Mouse (Mus musculus) megakaryocyte-erythroid progenitor cell, adult 5-6 weeks (primary cell): Measurements from ENCODE around the gene Gm11596. TPM values are rescaled to one million over a fixed set of nuclear protein-coding genes. Genes with fewer than 3 reads are reported as not detected.
"Not testable (repeated sequence)": the region's sequence is repeated elsewhere in the genome, so short reads cannot be mapped to it uniquely, and the experiment has no call there.

Experiments used
- ATAC-seq: replicated peaks from 2 replicates; pipeline ENCODE4 v1.8.0; 2016; ENCODE audit warnings: mild to moderate bottlenecking, inconsistent platforms; ENCODE audit not compliant: severe bottlenecking, poor library complexity, low FRiP score, low TSS enrichment
- total RNA-seq, 2 experiments: library from RNA; stranded (forward) in 1 of 2; stranded (reverse) in 1 of 2; fragments of 200-1000, 215-1000 nt in 1 of 2; fragments of >200 nt in 1 of 2; fragmentation: Nextera tagmentation in 1 of 2; gene quantifications; 2 replicates each; pipeline ENCODE4 v1.2.3; 2014 to 2017

The Gm11596 gene
- total RNA-seq (2014; fragmentation: Nextera tagmentation) (not detected in 2 replicates), total RNA-seq (2017) (not detected in 2 replicates)

DNA sequence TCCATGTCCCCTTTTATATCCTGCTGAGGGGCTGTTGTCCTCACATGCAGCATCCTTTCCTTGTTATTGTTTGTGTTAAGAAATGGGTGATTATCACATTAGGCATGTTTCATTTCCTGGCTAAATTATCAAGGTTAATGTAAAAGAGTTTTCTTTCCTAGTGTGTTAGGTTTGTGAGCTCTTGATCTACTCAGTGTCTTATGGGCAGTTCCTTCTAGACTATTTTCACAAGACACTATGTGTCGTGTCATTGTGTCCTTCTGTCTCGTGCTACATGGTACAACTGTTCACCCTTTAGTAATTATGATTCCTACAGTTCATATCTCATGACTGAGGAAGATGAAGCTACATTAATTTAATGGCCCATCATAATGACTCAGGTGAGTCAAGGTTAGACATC lies at the start of gene Gm11596:
TSS of gene Gm11596 (minus strand) at position 101 of the 400 bp plus-strand sequence.
- ATAC-seq, result no peak

DNA sequence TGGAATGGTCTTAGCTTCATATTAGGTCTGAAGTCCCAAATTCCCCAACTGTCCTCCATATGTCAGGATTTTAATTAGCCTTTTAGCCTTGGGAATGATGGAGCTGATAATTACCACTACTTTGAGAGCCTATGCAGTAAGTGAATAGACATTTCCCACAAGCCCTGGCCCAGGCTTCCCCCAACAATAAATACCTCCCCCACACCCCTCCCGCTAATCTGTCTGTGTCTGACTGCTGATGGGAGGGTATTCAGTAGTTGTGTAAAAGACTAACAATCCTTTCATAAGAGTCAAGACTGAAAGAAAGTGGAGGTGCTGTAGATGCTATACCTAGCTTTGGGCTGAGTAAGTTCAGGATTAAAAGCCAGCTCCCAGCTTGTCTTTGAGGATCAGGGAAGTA lies 48.9 kb upstream of the Gm11596 start:
- no peak for ATAC-seq

DNA sequence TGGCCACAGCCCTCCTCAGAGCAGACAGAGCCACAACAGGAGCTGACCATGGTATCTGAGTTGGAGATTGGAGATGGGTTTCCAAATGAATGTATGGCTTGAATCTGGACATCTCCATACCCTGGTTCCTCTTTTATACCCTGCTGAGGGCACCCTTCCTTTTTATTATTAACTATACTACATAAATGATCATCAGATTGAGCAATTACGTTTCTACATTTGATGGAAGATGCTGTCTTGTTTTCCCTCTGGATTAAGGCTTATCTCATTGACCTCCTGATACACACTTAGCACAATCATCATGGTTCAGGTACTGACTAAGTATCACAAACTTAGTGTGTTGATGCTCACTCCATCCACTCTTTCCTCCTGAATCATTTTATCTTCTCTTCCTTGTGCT lies 44.7 kb upstream of the Gm11596 start, which contains the start of gene 2300003K06Rik:
TSS of gene 2300003K06Rik (minus strand) at position 101 of the 400 bp plus-strand sequence.
- ATAC-seq, result no peak

DNA sequence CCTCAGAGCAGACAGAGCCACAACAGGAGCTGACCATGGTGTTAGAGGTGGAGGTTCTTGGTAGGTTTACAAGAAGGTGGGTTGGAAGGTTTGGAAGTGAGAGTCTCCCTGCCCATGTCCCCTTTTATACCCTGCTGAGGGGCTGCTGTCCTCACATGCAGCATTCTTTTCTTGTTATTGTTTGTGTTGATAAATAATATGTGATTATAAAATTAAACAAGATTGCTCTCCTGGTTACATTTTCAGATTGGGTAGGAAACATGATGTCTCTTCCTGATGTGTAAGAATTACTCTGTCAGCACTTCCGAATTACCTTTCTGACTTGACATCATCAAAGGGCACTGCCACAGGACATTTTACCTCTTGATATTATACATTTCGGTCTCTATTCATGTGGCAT lies 22.3 kb upstream of the Gm11596 start, which contains the start of gene Gm11564:
TSS of gene Gm11564 (minus strand) at position 101 of the 400 bp plus-strand sequence.
- not testable (repeated sequence) for ATAC-seq

DNA sequence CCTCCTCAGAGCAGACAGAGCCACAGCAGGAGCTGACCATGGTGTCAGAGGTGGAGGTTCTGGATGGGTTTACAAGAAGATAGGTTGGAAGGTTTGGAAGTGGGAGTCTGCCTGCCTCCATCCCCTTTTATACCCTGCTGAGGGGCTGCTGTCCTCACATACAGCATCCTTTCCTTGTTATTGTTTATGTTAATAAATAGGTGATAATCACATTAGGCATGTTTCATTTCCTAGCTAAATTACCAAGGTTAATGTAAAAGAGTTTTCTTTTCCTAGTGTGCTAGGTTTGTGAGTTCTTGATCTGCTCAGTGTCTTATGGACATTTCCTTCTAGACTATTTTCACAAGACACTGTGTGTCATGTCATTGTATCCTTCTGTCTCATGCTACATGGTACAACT lies 16.5 kb upstream of the Gm11596 start, which contains the start of gene Krtap4-13:
TSS of gene Krtap4-13 (minus strand) at position 101 of the 400 bp plus-strand sequence.
- ATAC-seq, result not testable (repeated sequence)

DNA sequence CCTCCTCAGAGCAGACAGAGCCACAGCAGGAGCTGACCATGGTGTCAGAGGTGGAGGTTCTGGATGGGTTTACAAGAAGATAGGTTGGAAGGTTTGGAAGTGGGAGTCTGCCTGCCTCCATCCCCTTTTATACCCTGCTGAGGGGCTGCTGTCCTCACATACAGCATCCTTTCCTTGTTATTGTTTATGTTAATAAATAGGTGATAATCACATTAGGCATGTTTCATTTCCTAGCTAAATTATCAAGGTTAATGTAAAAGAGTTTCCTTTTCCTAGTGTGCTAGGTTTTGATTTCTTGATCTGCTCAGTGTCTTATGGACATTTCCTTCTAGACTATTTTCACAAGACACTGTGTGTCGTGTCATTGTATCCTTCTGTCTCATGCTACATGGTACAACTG lies 11.1 kb upstream of the Gm11596 start, which contains the start of gene Gm11554:
TSS of gene Gm11554 (minus strand) at position 101 of the 400 bp plus-strand sequence.
- not testable (repeated sequence) for ATAC-seq

DNA sequence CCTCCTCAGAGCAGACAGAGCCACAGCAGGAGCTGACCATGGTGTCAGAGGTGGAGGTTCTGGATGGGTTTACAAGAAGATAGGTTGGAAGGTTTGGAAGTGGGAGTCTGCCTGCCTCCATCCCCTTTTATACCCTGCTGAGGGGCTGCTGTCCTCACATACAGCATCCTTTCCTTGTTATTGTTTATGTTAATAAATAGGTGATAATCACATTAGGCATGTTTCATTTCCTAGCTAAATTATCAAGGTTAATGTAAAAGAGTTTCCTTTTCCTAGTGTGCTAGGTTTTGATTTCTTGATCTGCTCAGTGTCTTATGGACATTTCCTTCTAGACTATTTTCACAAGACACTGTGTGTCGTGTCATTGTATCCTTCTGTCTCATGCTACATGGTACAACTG lies 5.6 kb upstream of the Gm11596 start, which contains the start of gene Gm11569:
TSS of gene Gm11569 (minus strand) at position 101 of the 400 bp plus-strand sequence.
- ATAC-seq, result not testable (repeated sequence)

DNA sequence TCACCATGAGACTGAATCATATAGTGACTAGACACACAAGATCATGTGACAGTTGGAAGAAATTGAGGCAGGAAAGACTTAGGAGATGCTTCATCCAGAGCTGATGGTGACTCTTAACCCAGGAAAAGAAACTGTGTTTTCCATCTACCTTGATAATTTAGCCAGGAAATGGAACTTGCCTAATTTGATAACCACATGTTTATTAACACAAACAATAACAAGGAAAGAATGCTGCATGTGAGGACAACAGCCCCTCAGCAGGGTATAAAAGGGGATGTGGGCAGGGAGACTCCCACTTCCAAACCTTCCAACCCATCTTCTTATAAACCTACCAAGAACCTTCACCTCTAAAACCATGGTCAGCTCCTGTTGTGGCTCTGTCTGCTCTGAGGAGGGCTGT lies 8.4 kb downstream of the Gm11596 start, which contains the start of gene Krtap4-9:
TSS of gene Krtap4-9 (plus strand) at position 301 of the 400 bp plus-strand sequence.
- not testable (repeated sequence) for ATAC-seq

DNA sequence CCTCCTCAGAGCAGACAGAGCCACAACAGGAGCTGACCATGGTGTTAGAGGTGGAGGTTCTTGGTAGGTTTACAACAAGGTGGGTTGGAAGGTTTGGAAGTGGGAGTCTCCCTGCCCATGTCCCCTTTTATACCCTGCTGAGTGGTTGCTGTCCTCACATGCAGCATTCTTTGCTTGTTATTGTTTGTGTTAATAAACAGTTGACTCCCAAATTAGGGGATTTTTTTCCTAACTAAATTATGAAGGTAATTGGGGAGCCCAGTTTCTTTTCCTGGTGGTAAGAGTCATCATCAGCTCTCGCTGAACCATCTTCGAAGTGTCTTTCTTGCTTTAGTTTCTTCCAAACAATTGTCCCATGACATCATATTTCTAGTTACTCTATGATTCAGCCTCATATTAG lies 12.7 kb downstream of the Gm11596 start, which contains the start of gene Krtap4-8:
TSS of gene Krtap4-8 (minus strand) at position 101 of the 400 bp plus-strand sequence.
- ATAC-seq, result no peak

DNA sequence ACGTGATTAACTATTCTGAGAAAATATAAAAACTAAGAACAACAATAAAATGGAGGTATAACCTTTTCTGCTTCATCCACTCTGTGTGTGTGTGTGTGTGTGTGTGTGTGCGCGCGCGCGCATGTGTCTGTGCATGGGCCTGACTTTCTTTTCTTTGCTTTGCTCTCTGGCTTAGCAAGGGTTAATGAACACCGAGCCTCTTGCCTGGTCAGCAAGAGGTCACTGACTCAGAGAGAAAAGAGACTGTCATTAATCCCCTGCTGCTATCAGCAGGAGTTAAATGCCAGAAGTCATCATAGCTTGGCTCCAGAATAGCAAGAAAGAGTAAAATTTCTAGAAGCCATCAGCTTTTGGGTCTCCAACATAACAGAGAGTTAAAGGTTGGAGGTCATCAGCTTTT lies 14.9 kb downstream of the Gm11596 start:
- no peak for ATAC-seq

DNA sequence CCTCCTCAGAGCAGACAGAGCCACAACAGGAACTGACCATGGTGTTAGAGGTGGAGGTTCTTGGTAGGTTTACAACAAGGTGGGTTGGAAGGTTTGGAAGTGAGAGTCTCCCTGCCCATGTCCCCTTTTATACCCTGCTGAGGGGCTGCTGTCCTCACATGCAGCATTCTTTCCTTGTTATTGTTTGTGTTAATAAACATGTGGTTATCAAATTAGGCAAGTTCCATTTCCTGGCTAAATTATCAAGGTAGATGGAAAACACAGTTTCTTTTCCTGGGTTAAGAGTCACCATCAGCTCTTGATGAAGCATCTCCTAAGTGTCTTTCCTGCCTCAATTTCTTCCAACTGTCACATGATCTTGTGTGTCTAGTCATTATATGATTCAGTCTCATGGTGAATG lies 20.5 kb downstream of the Gm11596 start, which contains the start of gene Gm11595:
TSS of gene Gm11595 (minus strand) at position 101 of the 400 bp plus-strand sequence.
- ATAC-seq, result not testable (repeated sequence)

DNA sequence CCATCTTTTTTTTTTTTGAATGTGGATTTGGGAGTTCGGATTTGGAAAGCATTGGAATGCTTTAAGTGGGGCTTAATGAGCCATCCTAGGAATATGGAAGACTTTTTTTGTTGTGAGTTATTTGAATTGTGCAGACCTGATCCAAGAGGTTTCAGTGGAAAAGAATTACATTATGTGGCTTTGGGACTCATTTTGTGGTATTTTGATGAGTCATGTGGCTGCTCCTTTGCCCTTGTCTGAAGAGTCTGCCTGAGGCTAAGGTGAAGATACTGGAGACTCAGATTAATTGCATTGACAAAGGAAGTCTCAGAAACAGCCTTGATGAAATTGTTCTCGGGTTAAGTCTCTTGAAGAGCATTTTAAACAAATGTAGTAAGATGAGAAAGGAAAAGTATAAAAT lies 24.9 kb downstream of the Gm11596 start:
- ATAC-seq, result no peak

DNA sequence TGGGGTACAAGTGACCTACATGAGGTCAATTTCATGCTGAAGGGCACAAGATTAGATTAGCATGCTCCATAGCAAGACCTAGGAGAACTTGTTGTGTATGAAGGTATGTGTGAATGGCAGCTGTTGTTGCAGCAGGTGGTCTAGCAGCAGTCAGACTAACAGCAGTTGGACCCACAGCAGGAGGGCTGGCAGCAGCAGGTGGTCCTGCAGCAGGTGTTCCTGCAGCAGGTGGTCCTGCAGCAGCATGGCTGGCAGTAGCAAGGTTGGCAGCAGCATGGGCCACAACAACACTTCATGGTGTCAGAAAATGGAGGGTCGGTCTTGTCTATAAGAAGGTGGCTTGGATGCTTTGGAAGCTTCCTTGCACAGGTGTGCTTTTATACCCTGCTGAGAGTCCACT lies 34.4 kb downstream of the Gm11596 start:
- ATAC-seq, result no peak

DNA sequence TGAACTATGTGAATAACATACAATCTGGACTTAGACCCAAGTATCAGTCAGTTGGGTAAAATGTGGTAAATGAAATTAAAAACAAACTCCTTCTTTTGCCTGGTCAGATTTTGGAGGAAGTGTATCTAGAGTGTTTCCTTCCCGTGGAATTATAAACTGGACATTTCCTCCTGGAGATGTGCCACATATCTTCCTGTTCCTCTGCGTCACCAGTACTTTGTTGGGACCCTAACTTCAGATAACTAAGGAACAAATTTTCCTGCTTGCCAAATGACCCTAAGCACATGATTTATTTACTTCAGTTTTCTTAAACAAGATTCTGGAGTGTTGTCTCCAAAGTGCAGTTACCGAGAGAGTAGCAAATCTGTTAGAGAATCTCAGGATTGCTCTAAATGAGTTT lies 49.3 kb downstream of the Gm11596 start:
- ATAC-seq, result no peak

Other genes starting within 250 kb of the Gm11596 start
Only the 30 nearest of the 43 such genes appear.
- gene Gm11938, start 190.2 kb downstream of the Gm11596 start, total RNA-seq (2014; fragmentation: Nextera tagmentation), result not detected in 2 replicates
- not detected in 2 replicates for gene Gm11938, start 190.2 kb downstream of the Gm11596 start, total RNA-seq (2017)
- gene Gm11937, start 183.3 kb downstream of the Gm11596 start, total RNA-seq (2014; fragmentation: Nextera tagmentation), result not detected in 2 replicates
- not detected in 2 replicates for gene Gm11937, start 183.3 kb downstream of the Gm11596 start, total RNA-seq (2017)
- not detected in 2 replicates for gene Krtap2-4, start 178.6 kb downstream of the Gm11596 start, total RNA-seq (2014; fragmentation: Nextera tagmentation)
- not detected in 2 replicates for gene Krtap2-4, start 178.6 kb downstream of the Gm11596 start, total RNA-seq (2017)
- gene Gm11562, start 173.0 kb downstream of the Gm11596 start, total RNA-seq (2014; fragmentation: Nextera tagmentation), result not detected in 2 replicates
- gene Gm11562, start 173.0 kb downstream of the Gm11596 start, total RNA-seq (2017), result not detected in 2 replicates
- not detected in 2 replicates for gene Krtap4-1, start 165.2 kb downstream of the Gm11596 start, total RNA-seq (2014; fragmentation: Nextera tagmentation)
- not detected in 2 replicates for gene Krtap4-1, start 165.2 kb downstream of the Gm11596 start, total RNA-seq (2017)
- not detected in 2 replicates for gene Krtap4-2, start 158.4 kb downstream of the Gm11596 start, total RNA-seq (2014; fragmentation: Nextera tagmentation)
- not detected in 2 replicates for gene Krtap4-2, start 158.4 kb downstream of the Gm11596 start, total RNA-seq (2017)
- not detected in 2 replicates for gene Krtap4-7, start 149.4 kb downstream of the Gm11596 start, total RNA-seq (2014; fragmentation: Nextera tagmentation)
- gene Krtap4-7, start 149.4 kb downstream of the Gm11596 start, total RNA-seq (2017), result not detected in 2 replicates
- not detected in 2 replicates for gene Gm11555, start 143.2 kb downstream of the Gm11596 start, total RNA-seq (2014; fragmentation: Nextera tagmentation)
- gene Gm11555, start 143.2 kb downstream of the Gm11596 start, total RNA-seq (2017), result not detected in 2 replicates
- not detected in 2 replicates for gene Gm11563, start 134.5 kb downstream of the Gm11596 start, total RNA-seq (2014; fragmentation: Nextera tagmentation)
- gene Gm11563, start 134.5 kb downstream of the Gm11596 start, total RNA-seq (2017), result not detected in 2 replicates
- gene Krtap4-6, start 127.5 kb downstream of the Gm11596 start, total RNA-seq (2014; fragmentation: Nextera tagmentation), result not detected in 2 replicates
- gene Krtap4-6, start 127.5 kb downstream of the Gm11596 start, total RNA-seq (2017), result not detected in 2 replicates
- not detected in 2 replicates for gene Gm14190, start 102.7 kb downstream of the Gm11596 start, total RNA-seq (2014; fragmentation: Nextera tagmentation)
- not detected in 2 replicates for gene Gm14190, start 102.7 kb downstream of the Gm11596 start, total RNA-seq (2017)
- not detected in 2 replicates for gene Gm14180, start 59.2 kb downstream of the Gm11596 start, total RNA-seq (2014; fragmentation: Nextera tagmentation)
- not detected in 2 replicates for gene Gm14180, start 59.2 kb downstream of the Gm11596 start, total RNA-seq (2017)
- gene Gm11595, start 20.6 kb downstream of the Gm11596 start, total RNA-seq (2014; fragmentation: Nextera tagmentation), result not detected in 2 replicates
- not detected in 2 replicates for gene Gm11595, start 20.6 kb downstream of the Gm11596 start, total RNA-seq (2017)
- not detected in 2 replicates for gene Krtap4-8, start 12.8 kb downstream of the Gm11596 start, total RNA-seq (2014; fragmentation: Nextera tagmentation)
- gene Krtap4-8, start 12.8 kb downstream of the Gm11596 start, total RNA-seq (2017), result not detected in 2 replicates
- gene Krtap4-9, start 8.3 kb downstream of the Gm11596 start, total RNA-seq (2014; fragmentation: Nextera tagmentation), result not detected in 2 replicates
- gene Krtap4-9, start 8.3 kb downstream of the Gm11596 start, total RNA-seq (2017), result not detected in 2 replicates
- gene Gm11569, start 5.5 kb upstream of the Gm11596 start, total RNA-seq (2014; fragmentation: Nextera tagmentation), result not detected in 2 replicates
- gene Gm11569, start 5.5 kb upstream of the Gm11596 start, total RNA-seq (2017), result not detected in 2 replicates
- not detected in 2 replicates for gene Gm11554, start 11.0 kb upstream of the Gm11596 start, total RNA-seq (2014; fragmentation: Nextera tagmentation)
- not detected in 2 replicates for gene Gm11554, start 11.0 kb upstream of the Gm11596 start, total RNA-seq (2017)
- gene Krtap4-13, start 16.4 kb upstream of the Gm11596 start, total RNA-seq (2014; fragmentation: Nextera tagmentation), result not detected in 2 replicates
- not detected in 2 replicates for gene Krtap4-13, start 16.4 kb upstream of the Gm11596 start, total RNA-seq (2017)
- not detected in 2 replicates for gene Gm11564, start 22.2 kb upstream of the Gm11596 start, total RNA-seq (2014; fragmentation: Nextera tagmentation)
- gene Gm11564, start 22.2 kb upstream of the Gm11596 start, total RNA-seq (2017), result not detected in 2 replicates
- not detected in 2 replicates for gene 2300003K06Rik, start 44.6 kb upstream of the Gm11596 start, total RNA-seq (2014; fragmentation: Nextera tagmentation)
- not detected in 2 replicates for gene 2300003K06Rik, start 44.6 kb upstream of the Gm11596 start, total RNA-seq (2017)
- not detected in 2 replicates for gene Krtap4-16, start 58.1 kb upstream of the Gm11596 start, total RNA-seq (2014; fragmentation: Nextera tagmentation)
- not detected in 2 replicates for gene Krtap4-16, start 58.1 kb upstream of the Gm11596 start, total RNA-seq (2017)
- not detected in 2 replicates for gene Gm11568, start 64.5 kb upstream of the Gm11596 start, total RNA-seq (2014; fragmentation: Nextera tagmentation)
- not detected in 2 replicates for gene Gm11568, start 64.5 kb upstream of the Gm11596 start, total RNA-seq (2017)
- gene Gm11559, start 71.0 kb upstream of the Gm11596 start, total RNA-seq (2014; fragmentation: Nextera tagmentation), result not detected in 2 replicates
- gene Gm11559, start 71.0 kb upstream of the Gm11596 start, total RNA-seq (2017), result not detected in 2 replicates
- gene Krtap9-1, start 79.9 kb upstream of the Gm11596 start, total RNA-seq (2014; fragmentation: Nextera tagmentation), result not detected in 2 replicates
- not detected in 2 replicates for gene Krtap9-1, start 79.9 kb upstream of the Gm11596 start, total RNA-seq (2017)
- not detected in 2 replicates for gene Gm11567, start 85.7 kb upstream of the Gm11596 start, total RNA-seq (2014; fragmentation: Nextera tagmentation)
- not detected in 2 replicates for gene Gm11567, start 85.7 kb upstream of the Gm11596 start, total RNA-seq (2017)
- gene Krtap31-1, start 114.5 kb upstream of the Gm11596 start, total RNA-seq (2014; fragmentation: Nextera tagmentation), result not detected in 2 replicates
- gene Krtap31-1, start 114.5 kb upstream of the Gm11596 start, total RNA-seq (2017), result not detected in 2 replicates
- not detected in 2 replicates for gene Gm11565, start 121.3 kb upstream of the Gm11596 start, total RNA-seq (2014; fragmentation: Nextera tagmentation)
- not detected in 2 replicates for gene Gm11565, start 121.3 kb upstream of the Gm11596 start, total RNA-seq (2017)
- gene Krtap31-2, start 142.8 kb upstream of the Gm11596 start, total RNA-seq (2014; fragmentation: Nextera tagmentation), result not detected in 2 replicates
- gene Krtap31-2, start 142.8 kb upstream of the Gm11596 start, total RNA-seq (2017), result not detected in 2 replicates
- not detected in 2 replicates for gene Krtap9-5, start 155.0 kb upstream of the Gm11596 start, total RNA-seq (2014; fragmentation: Nextera tagmentation)
- gene Krtap9-5, start 155.0 kb upstream of the Gm11596 start, total RNA-seq (2017), result not detected in 2 replicates
- gene Krtap29-1, start 185.6 kb upstream of the Gm11596 start, total RNA-seq (2014; fragmentation: Nextera tagmentation), result not detected in 2 replicates
- not detected in 2 replicates for gene Krtap29-1, start 185.6 kb upstream of the Gm11596 start, total RNA-seq (2017)